Mouse (Mus musculus) liver, embryonic 14.5 days (tissue): ENCODE data around the gene Gtf2h5. TPM values are rescaled to one million over a fixed set of nuclear protein-coding genes. Genes with fewer than 3 reads are reported as not detected.

Experiments used
- ATAC-seq: fragments of 200-750 bp; cut with Nextera tagmentation; 2 replicates; pipeline ENCODE4 v1.8.0; 2017; ENCODE audit warnings: moderate number of reproducible peaks, mild to moderate bottlenecking, moderate library complexity; ENCODE audit not compliant: insufficient read depth
- DNase-seq, 3 experiments: peaks; one replicate each; pipeline ENCODE4 v3.0.0-alpha.2; 2012 to 2013; ENCODE audit warnings: low read depth in 3 of 3, low spot score in 3 of 3
- H3K27ac ChIP-seq: fragments of 300-500 bp; sonication (generic); 2 replicates; pipeline ENCODE4 v1.5.1; 2014; ENCODE audit warnings: moderate library complexity, mild to moderate bottlenecking, control low read depth, inconsistent platforms
- H3K27me3 ChIP-seq: fragments of 300-500 bp; sonication (generic); 2 replicates; pipeline ENCODE4 v1.6.1; 2014; ENCODE audit warnings: mild to moderate bottlenecking, low read length, moderate library complexity; ENCODE audit not compliant: control insufficient read depth, insufficient read depth
- H3K36me3 ChIP-seq: fragments of 300-500 bp; sonication (generic); replicated peaks from 2 replicates; pipeline ENCODE4 v1.6.1; 2014; ENCODE audit warnings: low read depth; ENCODE audit not compliant: control insufficient read depth, insufficient read depth
- H3K4me1 ChIP-seq, 2 experiments: fragments of 200-500 bp in 1 of 2; fragments of 300-500 bp in 1 of 2; sonication (generic) in 1 of 2; replicated peaks; 2 replicates each; pipeline ENCODE4 v1.6.1; 2012 to 2014; ENCODE audit warnings: antibody characterized with exemption in 1 of 2, inconsistent platforms in 1 of 2, low read length in 1 of 2; ENCODE audit not compliant: control insufficient read depth in 2 of 2, insufficient read depth in 2 of 2
- H3K4me2 ChIP-seq: fragments of 300-500 bp; sonication (generic); 2 replicates; pipeline ENCODE4 v1.6.1; 2014; ENCODE audit warnings: low read depth, mild to moderate bottlenecking, control low read depth, moderate library complexity
- H3K4me3 ChIP-seq, 2 experiments: fragments of 200-500 bp in 1 of 2; fragments of 300-500 bp in 1 of 2; sonication (generic) in 1 of 2; 2 replicates each; pipeline ENCODE4 v1.5.1; 2012 to 2014; ENCODE audit warnings: low read depth in 2 of 2, low read length in 2 of 2, mild to moderate bottlenecking in 2 of 2, control low read depth in 1 of 2, inconsistent platforms in 1 of 2, moderate library complexity in 1 of 2; ENCODE audit not compliant: insufficient read depth in 1 of 2
- H3K9ac ChIP-seq: fragments of 300-500 bp; sonication (generic); replicated peaks from 2 replicates; pipeline ENCODE4 v1.6.1; 2014; ENCODE audit warnings: mild to moderate bottlenecking, control low read depth, moderate library complexity
- H3K9me3 ChIP-seq: fragments of 300-500 bp; sonication (generic); 2 replicates; pipeline ENCODE4 v1.6.1; 2016; ENCODE audit warnings: low read length, mixed read lengths; ENCODE audit not compliant: control insufficient read depth
- CTCF ChIP-seq: IDR thresholded peaks from 2 replicates; pipeline ENCODE4 v1.5.1; 2016; ENCODE audit warnings: antibody characterized with exemption, low read depth, control low read depth
- EP300 ChIP-seq: IDR thresholded peaks from 2 replicates; pipeline ENCODE4 v1.6.1; 2016; ENCODE audit warnings: antibody characterized with exemption, low read depth
- WGBS: fragments of 180-500 bp; shearing (Covaris S2); extraction: QIAGEN DNeasy Blood & Tissue Kit; methylation state at CpG from one replicate; pipeline ENCODE4 v1.1.7; 2014; ENCODE audit not compliant: insufficient replicate concordance; 5-methylcytosine and 5-hydroxymethylcytosine counted together
- polyA plus RNA-seq, 2 experiments: library from polyadenylated mRNA; depleted of rRNA in 1 of 2; stranded (reverse) in 1 of 2; unstranded in 1 of 2; fragments of >200 nt; fragmentation: Nextera tagmentation in 1 of 2; extraction: Ambion mirVana in 1 of 2; gene quantifications; 2 replicates each; pipeline versions ENCODE4 v1.2.1 to v1.2.3; 2012 to 2014

Gtf2h5 gene
- polyA plus RNA-seq, 2 experiments = 26.7 to 84.0 TPM

- Histone ChIP-seq H3K27ac (no peak overlapping the region), H3K36me3 (no peaks in the 10 kb centered on the region), H3K9ac (no peak overlapping the region), H3K4me3 (no peak overlapping the region), H3K4me2 (no peak overlapping the region), H3K9me3 (no peaks in the 10 kb centered on the region), H3K4me1 (no peaks in the 10 kb centered on the region), H3K27me3 (no peaks in the 10 kb centered on the region)
- 21% methylated on average over 4 of the region's 4 CpGs for WGBS
- no peak for DNase-seq
- ATAC-seq = no peak
- TF ChIP-seq EP300 = no peak
- peak; percentile 81 for TF ChIP-seq CTCF
Observed at GRCm38 (mm10) chr17:6097884-6098283, 18.3 kb downstream of the Gtf2h5 start.

DNA sequence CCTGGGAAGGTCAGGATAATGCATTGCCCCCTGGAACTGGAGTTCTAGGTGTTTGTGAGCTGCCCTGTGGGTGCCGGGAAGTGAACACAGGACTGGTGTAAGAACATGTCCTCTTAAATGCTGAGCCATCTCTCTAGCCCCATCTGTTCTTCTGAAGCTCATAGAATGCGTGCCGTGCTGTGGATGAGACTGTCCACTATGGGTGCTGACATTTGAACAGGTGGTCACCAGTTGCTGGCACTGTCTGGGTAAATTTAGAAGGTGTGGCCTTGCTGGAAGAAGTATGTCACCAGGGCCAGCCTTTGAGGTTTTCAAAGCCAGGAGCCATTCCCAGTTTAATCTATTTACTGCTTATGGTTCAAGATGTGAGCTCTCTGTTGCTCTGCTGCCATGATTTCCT lies 22.7 kb downstream of the Gtf2h5 start:
- TF ChIP-seq CTCF = no peak
- no peaks in the 10 kb centered on the region for H3K9me3 ChIP-seq
- no peak overlapping the region for H3K27ac ChIP-seq
- H3K4me1 ChIP-seq = peaks cover 2 to 5% of the 10 kb centered on the region in 2 experiments; a peak in 2 of 4 replicates
- H3K4me2 ChIP-seq = no peak overlapping the region
- no peaks in the 10 kb centered on the region for H3K36me3 ChIP-seq
- no peak for DNase-seq
- peaks cover under 1% of the 10 kb centered on the region; the same call in 1 of the 2 replicates for H3K27me3 ChIP-seq
- ATAC-seq = no peak
- no peak overlapping the region for H3K9ac ChIP-seq
- no peak overlapping the region for H3K4me3 ChIP-seq
- WGBS = 68% methylated on average over 3 of the region's 3 CpGs

DNA sequence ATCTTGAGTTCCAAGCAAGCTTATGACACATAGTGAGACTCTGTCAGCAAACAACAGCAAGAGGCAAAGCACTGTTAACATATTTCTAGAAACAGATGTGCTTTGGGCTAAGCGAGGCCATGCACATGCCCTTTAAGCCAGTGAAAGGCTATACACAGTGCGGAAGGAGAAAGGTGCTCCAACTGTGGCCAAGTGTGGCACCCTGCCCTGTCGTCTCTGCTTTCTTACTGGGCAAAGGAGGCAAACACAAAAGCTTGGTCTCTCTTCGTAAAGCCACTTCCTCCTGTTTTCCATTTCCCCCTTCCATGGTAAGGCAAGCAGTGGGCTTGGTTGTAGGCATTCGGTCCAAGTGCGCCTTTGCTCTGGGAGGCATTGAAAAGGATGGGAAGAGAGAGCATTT lies 24.0 kb downstream of the Gtf2h5 start:
- peaks cover 2 to 5% of the 10 kb centered on the region in 2 experiments; a peak in 2 of 4 replicates for H3K4me1 ChIP-seq
- TF ChIP-seq EP300 (no peak), CTCF (no peak)
- H3K9ac ChIP-seq = no peak overlapping the region
- no peak overlapping the region for H3K4me3 ChIP-seq
- no peaks in the 10 kb centered on the region for H3K9me3 ChIP-seq
- peaks cover 10% of the 10 kb centered on the region for H3K27me3 ChIP-seq
- no peaks in the 10 kb centered on the region for H3K36me3 ChIP-seq
- H3K4me2 ChIP-seq = no peak overlapping the region
- no peak for ATAC-seq
- H3K27ac ChIP-seq = no peak overlapping the region
- 50% methylated on average over 6 of the region's 6 CpGs for WGBS
- no peak for DNase-seq

DNA sequence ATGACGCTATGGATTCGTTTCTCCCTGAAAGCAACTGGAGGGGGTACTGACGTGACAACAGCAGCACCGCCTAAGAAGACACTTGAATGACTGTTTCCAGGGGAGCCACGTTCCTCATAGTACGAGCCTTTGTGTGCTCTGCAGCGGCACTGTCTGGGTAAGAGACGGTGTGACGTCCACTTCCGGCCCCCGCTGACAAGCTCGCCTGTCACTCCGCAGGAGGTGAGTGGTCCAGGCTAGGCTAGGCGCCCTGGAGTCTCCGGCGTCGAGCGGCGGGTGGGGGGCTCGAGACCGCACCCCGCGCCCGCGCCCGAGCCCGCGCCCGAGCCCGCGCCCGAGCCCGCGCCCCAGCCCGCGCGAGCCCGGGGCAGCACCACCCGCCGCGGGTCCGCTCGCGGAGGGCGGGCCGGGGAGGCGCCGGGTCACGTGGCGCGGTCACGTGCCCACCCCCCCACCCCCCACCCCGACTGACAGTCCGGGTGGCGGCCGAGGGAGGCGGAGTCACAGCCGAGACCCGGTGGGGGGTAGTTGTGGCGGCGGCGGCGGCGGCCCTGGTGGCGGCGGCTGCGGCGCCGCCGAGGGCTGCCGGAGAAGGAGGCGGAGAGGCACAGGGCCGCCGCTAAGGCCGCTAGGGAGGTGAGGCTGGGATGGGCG lies 26.9 kb downstream of the Gtf2h5 start, which contains the start of gene Tulp4:
Gene Tulp4, plus strand, starts transcription at position 77 of the 654 bp plus-strand sequence.
- peaks cover 2 to 5% of the 10 kb centered on the region in 2 experiments; a peak in 2 of 4 replicates for H3K4me1 ChIP-seq
- peak within 1 kb of the TSS; percentile 70 for H3K9ac ChIP-seq
- WGBS = under 1% methylated on average over 63 of the region's 76 CpGs
- TF ChIP-seq EP300 (no peak), CTCF (no peak)
- H3K9me3 ChIP-seq = no peaks in the 10 kb centered on the region
- peak; percentile 95 for ATAC-seq
- H3K4me2 ChIP-seq = peak within 1 kb of the TSS; percentile 76
- H3K4me3 ChIP-seq = peak within 1 kb of the TSS; percentile 60 to 72
- no peaks in the 10 kb centered on the region for H3K36me3 ChIP-seq
- H3K27me3 ChIP-seq = peaks cover 10% of the 10 kb centered on the region
- peak; percentile 50 to 66 (median 55) for DNase-seq
- H3K27ac ChIP-seq = no peak within 1 kb of the TSS

DNA sequence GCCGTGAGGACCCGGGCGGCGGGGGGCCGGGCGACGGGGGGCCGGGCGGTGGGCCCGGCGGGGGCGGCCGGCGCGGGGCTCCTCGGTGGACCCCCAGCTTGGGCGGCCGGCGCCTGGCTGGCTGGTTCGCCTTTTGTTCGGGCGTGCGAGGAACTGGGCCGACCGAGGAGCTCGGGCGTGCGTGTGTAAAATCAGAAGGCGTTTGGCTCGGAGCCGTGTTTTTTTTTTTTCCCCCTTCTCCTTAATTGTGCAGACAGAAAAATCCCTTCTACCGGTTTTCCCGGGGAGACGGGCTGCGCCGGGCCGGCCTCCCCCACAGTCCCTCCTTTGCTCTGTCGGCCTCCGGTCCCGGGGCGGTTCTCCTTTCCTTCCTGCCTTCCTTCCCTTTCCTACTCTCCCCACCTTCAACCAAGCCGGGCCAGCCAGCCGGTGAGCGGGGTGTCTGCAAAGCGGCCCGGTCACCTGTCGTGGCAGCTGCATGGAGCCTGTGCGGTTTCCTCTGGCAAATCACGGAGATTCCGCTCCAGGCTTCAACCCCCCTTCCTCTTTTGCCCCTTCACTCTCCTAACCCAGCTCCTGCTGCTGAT lies 27.5 kb downstream of the Gtf2h5 start:
- Histone ChIP-seq H3K9me3 (no peaks in the 10 kb centered on the region), H3K4me3 (peak overlapping the region; percentile 55 to 72), H3K4me2 (peak overlapping the region; percentile 76), H3K27me3 (peaks cover 10% of the 10 kb centered on the region), H3K27ac (no peak overlapping the region), H3K4me1 (peaks cover 2 to 5% of the 10 kb centered on the region in 2 experiments; a peak in 2 of 4 replicates), H3K9ac (peak overlapping the region; percentile 70), H3K36me3 (no peaks in the 10 kb centered on the region)
- no peak for DNase-seq
- TF ChIP-seq CTCF (no peak), EP300 (no peak)
- 0 out of 2 replicates have a peak, but pooled peaks have one; percentile 9 for ATAC-seq
- under 1% methylated on average over 36 of the region's 50 CpGs for WGBS
